Mouse (Mus musculus): ENCODE measurements at regions not wholly inside any gene's neighbourhood (a gene's known extent, or its start where the extent isn't known, plus 50 kb on each side); places are given as distances from the start of the nearest gene placed in this dataset.

GRCm38 (mm10) chr19:14970161-14970560 lies 372.3 kb upstream of the Tle4 start:
- 26% methylated on average over 1 of the region's 1 CpGs for WGBS (ENCODE audit: insufficient replicate concordance)
- no peak for ATAC-seq (ENCODE audit: low read depth)

GRCm38 (mm10) chr19:14968283-14968682 lies 370.4 kb upstream of the Tle4 start:
- no peaks in the 10 kb centered on the region for H3K9me3 ChIP-seq (replicated peaks; ENCODE audit: control insufficient read depth, low read length)
- H3K4me3 ChIP-seq (ENCODE audit: low read depth, low read length), result no peak overlapping the region
- no peak for ATAC-seq (ENCODE audit: low read depth)
- H3K4me2 ChIP-seq (ENCODE audit: low read depth, low read length), result no peak overlapping the region
- no peaks in the 10 kb centered on the region for H3K4me1 ChIP-seq (ENCODE audit: control insufficient read depth, low read depth, low read length)
- H3K27me3 ChIP-seq (ENCODE audit: control insufficient read depth, insufficient read depth, low read depth, low read length), result no peaks in the 10 kb centered on the region
- 61% methylated on average over 3 of the region's 3 CpGs for WGBS (ENCODE audit: insufficient replicate concordance)
- no peak overlapping the region for H3K27ac ChIP-seq (ENCODE audit: low read length)
- no peak overlapping the region for H3K9ac ChIP-seq (ENCODE audit: low read depth, low read length)
- H3K36me3 ChIP-seq (ENCODE audit: control insufficient read depth, insufficient read depth), result no peaks in the 10 kb centered on the region

More at GRCm38 (mm10) chr19:14970161-14970560, 372.3 kb upstream of the Tle4 start:
- Histone ChIP-seq H3K9me3 (replicated peaks; ENCODE audit: control insufficient read depth, low read length) (no peaks in the 10 kb centered on the region), H3K4me1 (ENCODE audit: control insufficient read depth, low read depth, low read length) (no peaks in the 10 kb centered on the region), H3K36me3 (ENCODE audit: control insufficient read depth, insufficient read depth) (no peaks in the 10 kb centered on the region), H3K4me3 (ENCODE audit: low read depth, low read length) (no peak overlapping the region), H3K27me3 (ENCODE audit: control insufficient read depth, insufficient read depth, low read depth, low read length) (no peaks in the 10 kb centered on the region), H3K27ac (ENCODE audit: low read length) (no peak overlapping the region), H3K4me2 (ENCODE audit: low read depth, low read length) (no peak overlapping the region), H3K9ac (ENCODE audit: low read depth, low read length) (no peak overlapping the region)

GRCm38 (mm10) chr19:14957727-14958126 lies 359.9 kb upstream of the Tle4 start:
- Histone ChIP-seq H3K27ac (ENCODE audit: low read length) (no peak overlapping the region), H3K36me3 (ENCODE audit: control insufficient read depth, insufficient read depth) (no peaks in the 10 kb centered on the region), H3K27me3 (ENCODE audit: control insufficient read depth, insufficient read depth, low read depth, low read length) (no peaks in the 10 kb centered on the region), H3K4me2 (ENCODE audit: low read depth, low read length) (no peak overlapping the region), H3K9me3 (replicated peaks; ENCODE audit: control insufficient read depth, low read length) (no peaks in the 10 kb centered on the region), H3K9ac (ENCODE audit: low read depth, low read length) (no peak overlapping the region), H3K4me1 (ENCODE audit: control insufficient read depth, low read depth, low read length) (no peaks in the 10 kb centered on the region), H3K4me3 (ENCODE audit: low read depth, low read length) (no peak overlapping the region)
- WGBS (ENCODE audit: insufficient replicate concordance), result 80% methylated on average over 19 of the region's 19 CpGs
- ATAC-seq (ENCODE audit: low read depth), result no peak

DNA sequence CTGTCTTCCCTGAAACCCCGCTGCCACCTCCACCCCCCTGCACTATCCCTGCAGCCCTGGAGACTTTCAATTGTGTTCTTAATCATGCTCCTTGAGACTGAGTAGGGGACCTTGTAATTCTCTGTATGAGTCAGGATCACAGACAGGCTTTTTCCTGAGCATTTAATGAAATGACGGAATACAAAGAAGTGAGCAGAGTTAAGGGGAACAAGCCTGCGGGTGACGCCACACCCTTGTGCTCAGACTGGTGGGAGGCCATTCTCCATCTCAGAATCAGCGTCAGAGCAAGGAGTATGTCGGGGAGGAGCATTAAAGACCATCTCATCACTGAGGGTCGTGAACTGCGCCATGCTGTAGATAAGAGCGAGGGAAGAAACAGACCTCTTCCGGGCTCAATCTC lies 359.3 kb upstream of the Tle4 start:
- Histone ChIP-seq H3K4me1 (ENCODE audit: control insufficient read depth, low read depth, low read length) (no peaks in the 10 kb centered on the region), H3K4me2 (ENCODE audit: low read depth, low read length) (no peak overlapping the region), H3K27me3 (ENCODE audit: control insufficient read depth, insufficient read depth, low read depth, low read length) (no peaks in the 10 kb centered on the region), H3K36me3 (ENCODE audit: control insufficient read depth, insufficient read depth) (no peaks in the 10 kb centered on the region), H3K9ac (ENCODE audit: low read depth, low read length) (no peak overlapping the region), H3K27ac (ENCODE audit: low read length) (no peak overlapping the region), H3K4me3 (ENCODE audit: low read depth, low read length) (no peak overlapping the region), H3K9me3 (replicated peaks; ENCODE audit: control insufficient read depth, low read length) (no peaks in the 10 kb centered on the region)
- 61% methylated on average over 10 of the region's 10 CpGs for WGBS (ENCODE audit: insufficient replicate concordance)
- ATAC-seq (ENCODE audit: low read depth), result no peak

- no peaks in the 10 kb centered on the region for H3K4me1 ChIP-seq (ENCODE audit: control insufficient read depth, low read depth, low read length)
- no peaks in the 10 kb centered on the region for H3K9me3 ChIP-seq (replicated peaks; ENCODE audit: control insufficient read depth, low read length)
- H3K27ac ChIP-seq (ENCODE audit: low read length), result no peak overlapping the region
- WGBS (ENCODE audit: insufficient replicate concordance), result 29% methylated on average over 3 of the region's 3 CpGs
- no peaks in the 10 kb centered on the region for H3K36me3 ChIP-seq (ENCODE audit: control insufficient read depth, insufficient read depth)
- no peak overlapping the region for H3K9ac ChIP-seq (ENCODE audit: low read depth, low read length)
- H3K4me3 ChIP-seq (ENCODE audit: low read depth, low read length), result no peak overlapping the region
- H3K4me2 ChIP-seq (ENCODE audit: low read depth, low read length), result no peak overlapping the region
- ATAC-seq (ENCODE audit: low read depth), result no peak
- no peaks in the 10 kb centered on the region for H3K27me3 ChIP-seq (ENCODE audit: control insufficient read depth, insufficient read depth, low read depth, low read length)
These were observed 358.5 kb upstream of the Tle4 start for GRCm38 (mm10) chr19:14956392-14956791.

- no peak overlapping the region for H3K9ac ChIP-seq (ENCODE audit: low read depth, low read length)
- H3K36me3 ChIP-seq (ENCODE audit: control insufficient read depth, insufficient read depth), result no peaks in the 10 kb centered on the region
- no peak overlapping the region for H3K4me2 ChIP-seq (ENCODE audit: low read depth, low read length)
- no peak overlapping the region for H3K27ac ChIP-seq (ENCODE audit: low read length)
- H3K27me3 ChIP-seq (ENCODE audit: control insufficient read depth, insufficient read depth, low read depth, low read length), result no peaks in the 10 kb centered on the region
- ATAC-seq (ENCODE audit: low read depth), result no peak
- H3K4me3 ChIP-seq (ENCODE audit: low read depth, low read length), result no peak overlapping the region
- no peaks in the 10 kb centered on the region for H3K4me1 ChIP-seq (ENCODE audit: control insufficient read depth, low read depth, low read length)
- WGBS (ENCODE audit: insufficient replicate concordance), result 32% methylated on average over 3 of the region's 3 CpGs
- no peaks in the 10 kb centered on the region for H3K9me3 ChIP-seq (replicated peaks; ENCODE audit: control insufficient read depth, low read length)
These were observed 358.1 kb upstream of the Tle4 start for GRCm38 (mm10) chr19:14955969-14956368.

DNA sequence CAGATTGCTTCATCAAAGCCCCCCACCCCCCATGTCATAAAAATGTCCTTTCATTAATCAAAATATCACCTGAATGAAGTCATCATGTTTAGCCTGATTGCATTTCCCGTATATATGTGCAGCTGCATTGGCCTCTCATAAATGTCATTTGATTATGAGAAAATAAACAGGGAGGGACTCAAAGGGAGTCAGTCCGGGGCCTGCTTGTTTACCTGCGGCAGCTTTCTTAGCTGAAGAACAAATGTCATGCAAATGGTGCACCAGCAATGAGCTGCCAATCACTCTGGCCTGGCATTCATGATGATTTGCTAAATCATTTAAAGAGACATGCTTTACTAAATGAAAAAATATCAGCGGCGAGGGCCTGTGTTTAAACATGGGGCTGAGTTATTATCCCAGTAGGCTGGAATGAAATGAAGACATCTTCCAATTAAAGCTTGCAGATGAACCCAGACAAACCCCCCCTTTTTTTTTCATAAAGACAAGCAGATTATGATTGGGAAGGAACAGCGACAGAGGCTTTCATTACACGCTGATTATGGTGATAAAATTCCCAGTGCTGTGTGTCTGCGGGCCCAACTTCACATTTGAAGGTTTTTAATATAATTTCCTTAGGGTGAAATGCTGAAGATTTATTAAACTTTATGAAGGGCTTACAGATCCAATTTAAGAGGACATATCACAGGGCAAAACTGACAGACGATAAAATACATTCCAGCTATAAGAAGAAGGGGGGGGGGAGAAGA lies 342.5 kb upstream of the Tle4 start:
- no peak for ATAC-seq (ENCODE audit: low read depth)
- no peaks in the 10 kb centered on the region for H3K4me1 ChIP-seq (ENCODE audit: control insufficient read depth, low read depth, low read length)
- no peak overlapping the region for H3K4me3 ChIP-seq (ENCODE audit: low read depth, low read length)
- no peak overlapping the region for H3K9ac ChIP-seq (ENCODE audit: low read depth, low read length)
- H3K27me3 ChIP-seq (ENCODE audit: control insufficient read depth, insufficient read depth, low read depth, low read length), result no peaks in the 10 kb centered on the region
- H3K4me2 ChIP-seq (ENCODE audit: low read depth, low read length), result no peak overlapping the region
- H3K36me3 ChIP-seq (ENCODE audit: control insufficient read depth, insufficient read depth), result no peaks in the 10 kb centered on the region
- H3K9me3 ChIP-seq (replicated peaks; ENCODE audit: control insufficient read depth, low read length), result no peaks in the 10 kb centered on the region
- no peak overlapping the region for H3K27ac ChIP-seq (ENCODE audit: low read length)
- WGBS (ENCODE audit: insufficient replicate concordance), result 63% methylated on average over 9 of the region's 9 CpGs

DNA sequence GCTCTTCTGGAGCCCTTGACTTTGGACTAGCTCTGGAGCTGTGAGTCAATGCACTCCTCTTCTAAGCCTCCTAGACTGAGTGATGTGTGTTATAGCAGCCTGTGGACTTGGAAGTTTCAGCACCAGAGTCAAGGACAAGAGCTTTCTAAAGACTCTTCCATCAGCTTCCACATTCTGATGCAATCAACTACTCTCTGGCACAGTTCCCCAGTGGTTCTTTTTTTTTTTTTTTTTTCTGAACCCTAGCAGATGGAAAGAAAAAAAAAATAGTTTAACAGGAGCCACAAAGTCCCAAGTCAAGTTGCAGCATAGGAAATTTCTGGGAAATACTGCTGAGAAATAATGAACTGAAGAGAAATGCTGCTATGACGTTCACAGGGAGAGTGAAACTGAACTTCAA lies 324.4 kb upstream of the Tle4 start:
- H3K4me3 ChIP-seq (ENCODE audit: low read depth, low read length), result no peak overlapping the region
- no peak for ATAC-seq (ENCODE audit: low read depth)
- H3K4me1 ChIP-seq (ENCODE audit: control insufficient read depth, low read depth, low read length), result no peaks in the 10 kb centered on the region
- no peak overlapping the region for H3K27ac ChIP-seq (ENCODE audit: low read length)
- 55% methylated on average over 1 of the region's 1 CpGs for WGBS (ENCODE audit: insufficient replicate concordance)
- H3K27me3 ChIP-seq (ENCODE audit: control insufficient read depth, insufficient read depth, low read depth, low read length), result no peaks in the 10 kb centered on the region
- H3K9ac ChIP-seq (ENCODE audit: low read depth, low read length), result no peak overlapping the region
- no peak overlapping the region for H3K4me2 ChIP-seq (ENCODE audit: low read depth, low read length)
- no peaks in the 10 kb centered on the region for H3K9me3 ChIP-seq (replicated peaks; ENCODE audit: control insufficient read depth, low read length)
- H3K36me3 ChIP-seq (ENCODE audit: control insufficient read depth, insufficient read depth), result no peaks in the 10 kb centered on the region

- no peaks in the 10 kb centered on the region for H3K4me1 ChIP-seq (ENCODE audit: control insufficient read depth, low read depth, low read length)
- no peak for ATAC-seq (ENCODE audit: low read depth)
- H3K27me3 ChIP-seq (ENCODE audit: control insufficient read depth, insufficient read depth, low read depth, low read length), result no peaks in the 10 kb centered on the region
- no peak overlapping the region for H3K4me3 ChIP-seq (ENCODE audit: low read depth, low read length)
- H3K36me3 ChIP-seq (ENCODE audit: control insufficient read depth, insufficient read depth), result no peaks in the 10 kb centered on the region
- no peak overlapping the region for H3K27ac ChIP-seq (ENCODE audit: low read length)
- 64% methylated on average over 11 of the region's 11 CpGs for WGBS (ENCODE audit: insufficient replicate concordance)
- no peak overlapping the region for H3K9ac ChIP-seq (ENCODE audit: low read depth, low read length)
- no peak overlapping the region for H3K4me2 ChIP-seq (ENCODE audit: low read depth, low read length)
- H3K9me3 ChIP-seq (replicated peaks; ENCODE audit: control insufficient read depth, low read length), result no peaks in the 10 kb centered on the region
These were observed 313.4 kb upstream of the Tle4 start for GRCm38 (mm10) chr19:14911056-14911850.

All from liver, embryonic 16.5 days (tissue).